In genomic region chr14:23057228-23057976, GRCm38 (mm10) we compare ENCODE assay signal across 24 mouse cellular contexts.
"Had no signal": no experiment of that assay in that cellular context is flagged by ENCODE, and none has a peak within 500 bp of the region (broad histone marks: within the 10 kb centered on the region; RNA-seq: fewer than 3 reads in every experiment).

No protein-coding gene starts in this region.

- DNase-seq: gastrocnemius, adult 2 months; gastrocnemius, postnatal 10 days; gastrocnemius, postnatal 25 days; heart, adult 18-20 months; heart, postnatal 10 days; heart, postnatal 4 days; kidney, adult 18-20 months; kidney, adult 8-10 months; kidney, postnatal 25 days; kidney, postnatal 4 days; liver had no signal

- H3K9ac ChIP-seq: heart, embryonic 12.5 days; hindbrain, embryonic 12.5 days; hindbrain, embryonic 14.5 days; intestine, embryonic 15.5 days; limb, embryonic 12.5 days had no signal

- H3K27ac ChIP-seq: heart, embryonic 10.5 days; hindbrain, embryonic 10.5 days; hindbrain, embryonic 12.5 days; hindbrain, embryonic 14.5 days; intestine, embryonic 15.5 days; layer of hippocampus, adult 2 months; left cerebral cortex, adult 2 months; limb, embryonic 10.5 days; limb, embryonic 12.5 days had no signal

- H3K4me2 ChIP-seq: heart, embryonic 12.5 days; hindbrain, embryonic 12.5 days; hindbrain, embryonic 14.5 days; intestine, embryonic 15.5 days; limb, embryonic 12.5 days had no signal

- H3K9me3 ChIP-seq: heart, embryonic 10.5 days; heart, embryonic 12.5 days; hindbrain, embryonic 10.5 days; hindbrain, embryonic 12.5 days; intestine, embryonic 15.5 days; limb, embryonic 10.5 days; limb, embryonic 12.5 days had no signal

- ATAC-seq: hindbrain, embryonic 16.5 days; inflammation-experienced regulatory T-cells, adult 6 months; intestine, embryonic 15.5 days; intestine, postnatal 0 days had no signal

- H3K27me3 ChIP-seq: heart, embryonic 12.5 days; hindbrain, embryonic 12.5 days; intestine, embryonic 15.5 days; limb, embryonic 12.5 days had no signal

- H3K4me1 ChIP-seq: heart, embryonic 10.5 days; heart, embryonic 12.5 days; intestine, embryonic 15.5 days had no signal

- H3K36me3 ChIP-seq: heart, embryonic 10.5 days; heart, embryonic 12.5 days; hindbrain, embryonic 10.5 days; hindbrain, embryonic 12.5 days; intestine, embryonic 15.5 days; limb, embryonic 10.5 days; limb, embryonic 12.5 days had no signal

- H3K4me3 ChIP-seq: gastrocnemius, adult 2 months; heart, embryonic 10.5 days; heart, embryonic 12.5 days; hindbrain, embryonic 10.5 days; hindbrain, embryonic 12.5 days; intestine, embryonic 15.5 days; layer of hippocampus, adult 2 months; left cerebral cortex, adult 2 months; limb, embryonic 10.5 days; limb, embryonic 12.5 days had no signal
